Mouse (Mus musculus) monocyte, adult 59 days (primary cell): ENCODE measurements around the gene B430218F22Rik. TPM values are rescaled to one million over a fixed set of nuclear protein-coding genes. Genes with fewer than 3 reads are reported as not detected.

ENCODE experiments used
- total RNA-seq, 2 experiments: library from RNA; stranded (reverse); gene quantifications; one replicate each; pipeline ENCODE4 v1.2.4; 2023

The B430218F22Rik gene
- not detected for total RNA-seq

GRCm38 (mm10) chr13:118386511-118387447 is at the start of gene B430218F22Rik, which contains the start of gene Mrps30:
Gene B430218F22Rik (plus strand): TSS chr13:118386630.
Gene Mrps30 (minus strand): TSS chr13:118387252.

Other genes with a start within 250 kb of the B430218F22Rik start
- gene Mrps30, start 622 bp downstream of the B430218F22Rik start, total RNA-seq = 10 to 100 TPM; 16.8 to 19.3 TPM